Mouse (Mus musculus) kidney, embryonic 14.5 days (tissue): ENCODE data around the gene Ipmk. TPM values are rescaled to one million over a fixed set of nuclear protein-coding genes. Genes with fewer than 3 reads are reported as not detected.

ENCODE experiments used
- ATAC-seq: fragments of 200-750 bp; cut with Nextera tagmentation; 2 replicates; pipeline ENCODE4 v1.8.0; 2017; ENCODE audit warnings: moderate number of reproducible peaks, mild to moderate bottlenecking, moderate TSS enrichment, moderate library complexity; ENCODE audit not compliant: low FRiP score, low TSS enrichment
- H3K27ac ChIP-seq: fragments of 300-500 bp; sonication (generic); 2 replicates; pipeline ENCODE4 v1.5.1; 2014; ENCODE audit warnings: low read depth, mild to moderate bottlenecking, low read length, moderate library complexity, mixed read lengths
- H3K27me3 ChIP-seq: fragments of 300-500 bp; sonication (generic); 2 replicates; pipeline ENCODE4 v1.6.1; 2014; ENCODE audit warnings: mild to moderate bottlenecking, low read length; ENCODE audit not compliant: control insufficient read depth, insufficient read depth
- H3K36me3 ChIP-seq: fragments of 300-500 bp; sonication (generic); 2 replicates; pipeline ENCODE4 v1.6.1; 2014; ENCODE audit warnings: low read length, mixed read lengths; ENCODE audit not compliant: control insufficient read depth, insufficient read depth
- H3K4me1 ChIP-seq: fragments of 300-500 bp; sonication (generic); 2 replicates; pipeline ENCODE4 v1.6.1; 2014; ENCODE audit warnings: low read length, mixed read lengths; ENCODE audit not compliant: control insufficient read depth, insufficient read depth
- H3K4me2 ChIP-seq: fragments of 300-500 bp; sonication (generic); replicated peaks from 2 replicates; pipeline ENCODE4 v1.6.1; 2014; ENCODE audit warnings: low read depth, mild to moderate bottlenecking, low read length
- H3K4me3 ChIP-seq: fragments of 300-500 bp; sonication (generic); 2 replicates; pipeline ENCODE4 v1.5.1; 2014; ENCODE audit warnings: mild to moderate bottlenecking, low read length
- H3K9ac ChIP-seq: fragments of 300-500 bp; sonication (generic); 2 replicates; pipeline ENCODE4 v1.6.1; 2014; ENCODE audit warnings: low read depth, mild to moderate bottlenecking, low read length, moderate library complexity
- H3K9me3 ChIP-seq: fragments of 300-500 bp; sonication (generic); 2 replicates; pipeline ENCODE4 v1.6.1; 2016; ENCODE audit warnings: low read length; ENCODE audit not compliant: control insufficient read depth
- WGBS: fragments of 180-500 bp; shearing (Covaris S2); extraction: QIAGEN DNeasy Blood & Tissue Kit; methylation state at CpG from one replicate; pipeline ENCODE4 v1.1.7; 2014; 5-methylcytosine and 5-hydroxymethylcytosine counted together
- polyA plus RNA-seq: library from polyadenylated mRNA; unstranded; fragments of >200 nt; fragmentation: Nextera tagmentation; extraction: Ambion mirVana; gene quantifications from 2 replicates; pipeline ENCODE4 v1.2.1, GENCODE M21; 2014

Gene Ipmk
- polyA plus RNA-seq, 1 experiment from 2014 or later, result 22.0 TPM

DNA sequence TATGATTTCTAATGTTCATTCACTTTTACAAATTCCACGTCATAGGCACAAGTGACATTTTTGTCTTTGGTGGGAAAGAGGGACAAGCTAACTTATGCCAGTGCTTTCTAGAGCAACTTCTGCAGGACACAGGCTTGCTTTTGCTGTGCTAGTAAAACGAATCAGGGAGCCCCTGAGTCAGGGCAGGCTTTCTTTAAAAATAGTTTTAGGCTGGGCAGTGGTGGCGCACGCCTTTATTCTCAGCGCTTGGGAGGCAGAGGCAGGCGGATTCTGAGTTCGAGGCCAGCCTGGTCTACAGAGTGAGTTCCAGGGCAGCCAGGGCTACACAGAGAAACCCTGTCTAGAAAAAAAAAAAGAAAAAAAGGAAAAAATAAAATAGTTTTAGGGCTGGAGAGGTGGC is 15.7 kb upstream of the Ipmk start:
- no peak for ATAC-seq

DNA sequence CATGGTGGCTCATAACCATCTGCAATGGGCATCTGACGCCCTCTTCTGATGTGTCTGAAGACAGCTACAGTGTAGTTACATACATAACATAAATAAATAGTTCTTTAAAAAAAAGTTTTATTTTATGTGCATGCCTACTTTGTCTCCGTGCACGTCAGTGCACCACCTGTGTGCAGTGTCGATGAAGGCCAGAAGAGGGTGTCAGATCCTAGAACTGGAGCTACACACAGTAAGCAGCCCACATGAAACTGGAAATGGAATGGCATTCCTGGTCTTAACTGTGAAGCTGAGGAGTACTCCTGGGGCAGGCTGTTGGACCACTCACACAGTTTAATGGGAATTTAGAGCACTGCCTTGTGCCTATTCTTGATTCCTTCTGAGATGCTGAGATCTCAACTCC is 15.2 kb upstream of the Ipmk start:
- WGBS, result 92% methylated on average over 4 of the region's 4 CpGs
- H3K9ac ChIP-seq, result no peak overlapping the region
- peaks cover 27% of the 10 kb centered on the region; the same call in 1 of the 2 replicates for H3K36me3 ChIP-seq
- H3K4me1 ChIP-seq, result no peaks in the 10 kb centered on the region
- no peak overlapping the region for H3K27ac ChIP-seq
- ATAC-seq, result no peak
- H3K4me2 ChIP-seq, result no peak overlapping the region
- no peak overlapping the region for H3K4me3 ChIP-seq
- no peaks in the 10 kb centered on the region for H3K27me3 ChIP-seq
- H3K9me3 ChIP-seq, result no peaks in the 10 kb centered on the region

More for the DNA sequence above, 15.7 kb upstream of the Ipmk start:
- no peak overlapping the region for H3K9ac ChIP-seq
- H3K27me3 ChIP-seq, result no peaks in the 10 kb centered on the region
- H3K4me2 ChIP-seq, result no peak overlapping the region
- 96% methylated on average over 7 of the region's 7 CpGs for WGBS
- no peak overlapping the region for H3K4me3 ChIP-seq
- H3K4me1 ChIP-seq, result no peaks in the 10 kb centered on the region
- H3K27ac ChIP-seq, result no peak overlapping the region
- H3K9me3 ChIP-seq, result no peaks in the 10 kb centered on the region
- peaks cover 27% of the 10 kb centered on the region; the same call in 1 of the 2 replicates for H3K36me3 ChIP-seq

DNA sequence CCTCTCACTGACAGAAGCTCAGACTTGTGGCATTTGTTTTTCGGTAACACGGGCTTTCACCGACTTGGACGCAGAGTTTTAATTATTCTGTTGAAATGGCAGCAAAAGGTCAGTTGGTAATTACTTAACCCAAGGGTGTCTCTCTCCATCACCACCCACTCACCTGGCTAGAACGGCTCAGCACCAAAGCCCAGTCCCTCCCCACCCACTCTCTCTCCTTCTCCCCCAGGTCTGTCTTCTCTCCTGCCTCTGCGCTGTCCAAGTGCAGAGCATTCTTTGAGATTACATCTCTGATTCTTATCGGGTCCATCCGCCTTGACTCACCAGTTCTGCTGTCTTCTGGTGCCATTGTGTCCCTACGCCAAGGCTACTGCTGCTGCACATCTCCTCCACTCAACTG is 14.7 kb upstream of the Ipmk start:
- Histone ChIP-seq H3K27ac (no peak overlapping the region), H3K36me3 (peaks cover 27% of the 10 kb centered on the region; the same call in 1 of the 2 replicates), H3K9me3 (no peaks in the 10 kb centered on the region), H3K4me3 (no peak overlapping the region), H3K27me3 (no peaks in the 10 kb centered on the region), H3K9ac (no peak overlapping the region), H3K4me2 (no peak overlapping the region), H3K4me1 (no peaks in the 10 kb centered on the region)
- 91% methylated on average over 9 of the region's 9 CpGs for WGBS
- no peak for ATAC-seq

- no peaks in the 10 kb centered on the region for H3K27me3 ChIP-seq
- H3K4me2 ChIP-seq, result no peak overlapping the region
- no peak overlapping the region for H3K27ac ChIP-seq
- peaks cover 16% of the 10 kb centered on the region; the same call in 1 of the 2 replicates for H3K36me3 ChIP-seq
- 41% methylated on average over 2 of the region's 2 CpGs for WGBS
- no peaks in the 10 kb centered on the region for H3K4me1 ChIP-seq
- no peak overlapping the region for H3K4me3 ChIP-seq
- H3K9me3 ChIP-seq, result no peaks in the 10 kb centered on the region
- no peak overlapping the region for H3K9ac ChIP-seq
- no peak for ATAC-seq
These were observed 9.8 kb upstream of the Ipmk start for GRCm38 (mm10) chr10:71337733-71338132.

DNA sequence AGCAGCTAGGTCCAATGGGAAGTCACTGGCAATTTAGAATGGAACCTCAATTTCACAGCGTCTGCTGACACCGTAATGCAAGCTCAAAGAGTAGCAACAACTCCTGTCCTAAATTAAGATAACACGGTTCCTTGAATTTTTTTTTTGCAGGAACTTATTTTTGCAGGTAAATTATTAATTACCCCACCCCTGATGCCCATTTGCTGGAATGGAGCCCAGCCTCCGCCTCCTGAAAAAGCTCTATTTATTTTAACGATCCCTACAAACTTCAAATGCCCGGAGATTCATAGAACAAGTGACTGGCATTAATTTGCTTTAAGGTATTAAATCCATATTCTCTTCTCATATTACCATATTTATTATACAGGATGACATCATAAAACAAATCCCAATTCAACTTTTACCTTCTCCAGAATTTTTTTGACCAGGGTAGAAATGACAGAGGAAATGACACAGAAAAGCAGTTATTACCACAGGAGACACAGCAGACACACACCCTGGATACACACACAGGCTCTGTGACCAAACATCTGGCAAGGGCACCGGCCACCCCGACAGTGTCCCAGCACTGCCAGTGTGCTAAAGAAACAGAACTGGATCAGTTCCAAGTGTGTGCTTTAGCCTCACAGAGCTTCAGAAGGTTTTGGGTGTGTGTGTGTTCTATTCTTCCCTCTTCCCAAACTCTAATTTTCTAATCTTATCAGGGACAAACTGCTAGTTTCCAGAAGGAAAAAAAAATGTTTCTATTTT is 9.2 kb upstream of the Ipmk start:
- Histone ChIP-seq H3K4me3 (no peak overlapping the region), H3K4me1 (peaks cover under 1% of the 10 kb centered on the region; the same call in 1 of the 2 replicates), H3K27ac (no peak overlapping the region), H3K36me3 (peaks cover 15% of the 10 kb centered on the region; the same call in 1 of the 2 replicates), H3K4me2 (no peak overlapping the region), H3K9me3 (no peaks in the 10 kb centered on the region), H3K9ac (no peak overlapping the region), H3K27me3 (no peaks in the 10 kb centered on the region)
- ATAC-seq, result no peak
- WGBS, result 60% methylated on average over 8 of the region's 8 CpGs

- no peak overlapping the region for H3K4me3 ChIP-seq
- H3K36me3 ChIP-seq, result peaks cover 5% of the 10 kb centered on the region; the same call in 1 of the 2 replicates
- no peak overlapping the region for H3K27ac ChIP-seq
- ATAC-seq, result no peak
- no peak overlapping the region for H3K9ac ChIP-seq
- H3K4me1 ChIP-seq, result peaks cover 6% of the 10 kb centered on the region; the same call in 1 of the 2 replicates
- no peaks in the 10 kb centered on the region for H3K27me3 ChIP-seq
- no peak overlapping the region for H3K4me2 ChIP-seq
- H3K9me3 ChIP-seq, result no peaks in the 10 kb centered on the region
- 50% methylated on average over 4 of the region's 4 CpGs for WGBS
These were observed 8.1 kb upstream of the Ipmk start for GRCm38 (mm10) chr10:71339463-71339862.

DNA sequence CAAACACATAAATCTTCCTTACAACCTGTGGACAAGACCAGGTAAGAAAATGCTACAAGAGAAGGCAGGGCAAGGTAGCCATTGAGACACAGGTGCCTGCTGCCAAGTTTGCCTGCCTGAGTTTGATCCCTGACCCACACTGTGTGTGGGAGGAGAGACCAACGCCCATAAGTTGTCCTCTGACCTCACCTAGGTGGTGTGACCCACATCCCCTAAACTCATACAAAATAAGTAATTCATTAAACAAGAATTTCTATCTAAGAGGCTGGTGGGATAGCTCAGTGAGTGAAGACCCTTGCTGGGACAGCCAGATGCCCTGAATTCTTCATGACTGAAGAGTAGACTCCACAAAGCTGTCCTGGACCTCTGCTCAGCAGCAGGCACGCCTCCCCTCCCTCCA is 7.4 kb upstream of the Ipmk start:
- no peaks in the 10 kb centered on the region for H3K27me3 ChIP-seq
- no peak overlapping the region for H3K27ac ChIP-seq
- H3K4me2 ChIP-seq, result no peak overlapping the region
- no peak overlapping the region for H3K4me3 ChIP-seq
- no peaks in the 10 kb centered on the region for H3K9me3 ChIP-seq
- H3K4me1 ChIP-seq, result peaks cover 9% of the 10 kb centered on the region; the same call in 1 of the 2 replicates
- 63% methylated on average over 2 of the region's 2 CpGs for whole genome bisulfite sequencing
- no peak overlapping the region for H3K9ac ChIP-seq
- ATAC-seq, result no peak
- peaks cover 5% of the 10 kb centered on the region; the same call in 1 of the 2 replicates for H3K36me3 ChIP-seq

GRCm38 (mm10) chr10:71341290-71341689 is 6.3 kb upstream of the Ipmk start:
- no peak overlapping the region for H3K9ac ChIP-seq

DNA sequence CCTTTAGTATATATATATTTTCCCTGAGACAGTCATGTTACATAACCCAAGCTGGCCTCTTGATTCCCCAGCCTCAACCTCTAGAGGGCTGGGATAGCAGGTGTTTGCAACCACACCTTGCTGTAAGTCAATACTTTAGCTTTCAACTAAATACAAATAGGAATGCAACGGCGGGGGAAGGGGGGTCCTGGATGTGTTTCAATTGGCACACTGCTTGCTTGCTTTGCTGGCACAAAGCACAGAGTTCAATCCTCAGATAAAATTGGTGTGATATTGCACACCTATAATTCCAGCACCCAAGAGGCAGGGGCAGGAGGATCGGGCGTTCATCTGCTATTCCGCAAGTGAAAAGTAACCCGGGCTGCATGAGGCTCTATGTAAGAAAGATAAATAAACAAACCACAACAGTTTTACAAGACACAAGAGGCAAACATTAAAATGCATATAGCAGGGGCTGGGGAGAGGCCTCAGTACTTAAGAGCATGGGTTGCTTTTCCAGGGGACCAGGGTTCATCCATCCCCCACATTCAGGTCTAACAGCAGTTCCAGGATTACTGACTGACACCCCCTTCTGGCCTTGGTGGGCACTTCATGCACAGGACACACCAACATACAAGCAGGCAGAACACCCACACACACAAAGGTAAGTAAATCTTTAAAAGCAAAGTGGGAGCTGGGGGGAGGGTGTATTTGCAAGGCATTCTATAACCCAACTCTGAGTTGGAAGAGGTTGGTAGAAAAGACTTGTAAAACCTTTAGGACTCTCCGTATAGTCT is 5.3 kb upstream of the Ipmk start:
- ATAC-seq, result no peak
- Histone ChIP-seq H3K9ac (no peak overlapping the region), H3K27ac (no peak overlapping the region), H3K4me2 (no peak overlapping the region), H3K36me3 (no peaks in the 10 kb centered on the region), H3K4me1 (peaks cover 11% of the 10 kb centered on the region; the same call in 1 of the 2 replicates), H3K27me3 (no peaks in the 10 kb centered on the region), H3K9me3 (no peaks in the 10 kb centered on the region), H3K4me3 (no peak overlapping the region)
- 76% methylated on average over 7 of the region's 7 CpGs for WGBS

More at GRCm38 (mm10) chr10:71341290-71341689, 6.3 kb upstream of the Ipmk start:
- WGBS, result 90% methylated on average over 9 of the region's 9 CpGs
- Histone ChIP-seq H3K4me1 (peaks cover 11% of the 10 kb centered on the region; the same call in 1 of the 2 replicates), H3K4me3 (no peak overlapping the region), H3K36me3 (no peaks in the 10 kb centered on the region), H3K27ac (no peak overlapping the region), H3K27me3 (no peaks in the 10 kb centered on the region), H3K4me2 (no peak overlapping the region), H3K9me3 (no peaks in the 10 kb centered on the region)
- ATAC-seq, result no peak
